Mouse (Mus musculus): Measurements from ENCODE around the gene Gm45021. TPM values are rescaled to one million over a fixed set of nuclear protein-coding genes. Genes with fewer than 3 reads are reported as not detected.
A peak's percentile ranks its signal among the peaks of the same experiment; 100 is the strongest.
"Not testable (repeated sequence)": the region's sequence is repeated elsewhere in the genome, so short reads cannot be mapped to it uniquely, and the experiment has no call there.

Gm45021 gene
- polyA plus RNA-seq, 1 experiment, result 1.1 TPM

GRCm38 (mm10) chr6:48602080-48602741 is 12.8 kb downstream of the Gm45021 start:
- H3K4me3 ChIP-seq (ENCODE audit: insufficient read depth, low read length), result peak overlapping the region; percentile 66
- peak overlapping the region; percentile 82 for H3K27ac ChIP-seq (ENCODE audit: insufficient read depth, low read length)
- TF ChIP-seq POLR2A (IDR thresholded peaks at IDR 0.05; ENCODE audit: extremely low read depth, insufficient read depth, low read length) (peak; percentile 49; the same call in 1 of the 2 replicates), CTCF (IDR thresholded peaks at IDR 0.05; ENCODE audit: extremely low read depth, insufficient read depth, low read length) (no peak)
- H3K4me1 ChIP-seq (ENCODE audit: control insufficient read depth, insufficient read depth, low read length), result peaks cover 3% of the 10 kb centered on the region; the same call in 1 of the 2 replicates

- no peak for TF ChIP-seq CTCF (IDR thresholded peaks at IDR 0.05; ENCODE audit: extremely low read depth, insufficient read depth, low read length)
- no peak for TF ChIP-seq POLR2A (IDR thresholded peaks at IDR 0.05; ENCODE audit: extremely low read depth, insufficient read depth, low read length)
- no peak overlapping the region for H3K4me3 ChIP-seq (ENCODE audit: insufficient read depth, low read length)
- no peak overlapping the region for H3K27ac ChIP-seq (ENCODE audit: insufficient read depth, low read length)
- no peaks in the 10 kb centered on the region for H3K4me1 ChIP-seq (ENCODE audit: control insufficient read depth, insufficient read depth, low read length)
These were observed 18.7 kb downstream of the Gm45021 start for GRCm38 (mm10) chr6:48608124-48608523.

GRCm38 (mm10) chr6:48609512-48609911 is 20.1 kb downstream of the Gm45021 start:
- H3K27ac ChIP-seq (ENCODE audit: insufficient read depth, low read length), result no peak overlapping the region

GRCm38 (mm10) chr6:48610657-48611056 is 21.2 kb downstream of the Gm45021 start:
- no peak overlapping the region for H3K4me3 ChIP-seq (ENCODE audit: insufficient read depth, low read length)
- TF ChIP-seq CTCF (IDR thresholded peaks at IDR 0.05; ENCODE audit: extremely low read depth, insufficient read depth, low read length), result no peak
- no peak for TF ChIP-seq POLR2A (IDR thresholded peaks at IDR 0.05; ENCODE audit: extremely low read depth, insufficient read depth, low read length)
- H3K27ac ChIP-seq (ENCODE audit: insufficient read depth, low read length), result no peak overlapping the region
- no peaks in the 10 kb centered on the region for H3K4me1 ChIP-seq (ENCODE audit: control insufficient read depth, insufficient read depth, low read length)

More at GRCm38 (mm10) chr6:48609512-48609911, 20.1 kb downstream of the Gm45021 start:
- Histone ChIP-seq H3K4me1 (ENCODE audit: control insufficient read depth, insufficient read depth, low read length) (no peaks in the 10 kb centered on the region), H3K4me3 (ENCODE audit: insufficient read depth, low read length) (no peak overlapping the region)
- no peak for TF ChIP-seq CTCF (IDR thresholded peaks at IDR 0.05; ENCODE audit: extremely low read depth, insufficient read depth, low read length)
- TF ChIP-seq POLR2A (IDR thresholded peaks at IDR 0.05; ENCODE audit: extremely low read depth, insufficient read depth, low read length), result no peak

- H3K4me3 ChIP-seq (ENCODE audit: insufficient read depth, low read length), result no peak overlapping the region
- H3K4me1 ChIP-seq (ENCODE audit: control insufficient read depth, insufficient read depth, low read length), result no peaks in the 10 kb centered on the region
- no peak overlapping the region for H3K27ac ChIP-seq (ENCODE audit: insufficient read depth, low read length)
- TF ChIP-seq POLR2A (IDR thresholded peaks at IDR 0.05; ENCODE audit: extremely low read depth, insufficient read depth, low read length) (no peak), CTCF (IDR thresholded peaks at IDR 0.05; ENCODE audit: extremely low read depth, insufficient read depth, low read length) (no peak)
These were observed 24.1 kb downstream of the Gm45021 start for GRCm38 (mm10) chr6:48613464-48613863.

GRCm38 (mm10) chr6:48614756-48615155 is 25.3 kb downstream of the Gm45021 start:
- no peak for TF ChIP-seq CTCF (IDR thresholded peaks at IDR 0.05; ENCODE audit: extremely low read depth, insufficient read depth, low read length)
- no peak for TF ChIP-seq POLR2A (IDR thresholded peaks at IDR 0.05; ENCODE audit: extremely low read depth, insufficient read depth, low read length)
- H3K4me3 ChIP-seq (ENCODE audit: insufficient read depth, low read length), result no peak overlapping the region
- H3K4me1 ChIP-seq (ENCODE audit: control insufficient read depth, insufficient read depth, low read length), result no peaks in the 10 kb centered on the region
- no peak overlapping the region for H3K27ac ChIP-seq (ENCODE audit: insufficient read depth, low read length)

GRCm38 (mm10) chr6:48620031-48620430 is 30.6 kb downstream of the Gm45021 start:
- TF ChIP-seq POLR2A (IDR thresholded peaks at IDR 0.05; ENCODE audit: extremely low read depth, insufficient read depth, low read length), result no peak
- TF ChIP-seq CTCF (IDR thresholded peaks at IDR 0.05; ENCODE audit: extremely low read depth, insufficient read depth, low read length), result no peak
- H3K4me1 ChIP-seq (ENCODE audit: control insufficient read depth, insufficient read depth, low read length), result no peaks in the 10 kb centered on the region
- no peak overlapping the region for H3K4me3 ChIP-seq (ENCODE audit: insufficient read depth, low read length)
- no peak overlapping the region for H3K27ac ChIP-seq (ENCODE audit: insufficient read depth, low read length)

GRCm38 (mm10) chr6:48622186-48622843 is 32.9 kb downstream of the Gm45021 start:
- H3K4me1 ChIP-seq (ENCODE audit: control insufficient read depth, insufficient read depth, low read length), result not testable (repeated sequence)

GRCm38 (mm10) chr6:48623460-48623859 is 34.0 kb downstream of the Gm45021 start:
- H3K4me3 ChIP-seq (ENCODE audit: insufficient read depth, low read length), result no peak overlapping the region
- peaks cover 6% of the 10 kb centered on the region; the same call in 1 of the 2 replicates for H3K4me1 ChIP-seq (ENCODE audit: control insufficient read depth, insufficient read depth, low read length)
- no peak for TF ChIP-seq CTCF (IDR thresholded peaks at IDR 0.05; ENCODE audit: extremely low read depth, insufficient read depth, low read length)
- TF ChIP-seq POLR2A (IDR thresholded peaks at IDR 0.05; ENCODE audit: extremely low read depth, insufficient read depth, low read length), result no peak
- no peak overlapping the region for H3K27ac ChIP-seq (ENCODE audit: insufficient read depth, low read length)

More at GRCm38 (mm10) chr6:48622186-48622843, 32.9 kb downstream of the Gm45021 start:
- not testable (repeated sequence) for H3K4me3 ChIP-seq (ENCODE audit: insufficient read depth, low read length); H3K27ac ChIP-seq (ENCODE audit: insufficient read depth, low read length)

GRCm38 (mm10) chr6:48626464-48626863 is 37.1 kb downstream of the Gm45021 start, which contains the start of gene AI854703:
AI854703 (plus strand) TSS chr6:48626764.
- Histone ChIP-seq H3K4me3 (ENCODE audit: insufficient read depth, low read length) (peak within 1 kb of the TSS; percentile 52), H3K4me1 (ENCODE audit: control insufficient read depth, insufficient read depth, low read length) (peaks cover 9% of the 10 kb centered on the region; the same call in 1 of the 2 replicates), H3K27ac (ENCODE audit: insufficient read depth, low read length) (peak within 1 kb of the TSS; percentile 45)
- TF ChIP-seq CTCF (IDR thresholded peaks at IDR 0.05; ENCODE audit: extremely low read depth, insufficient read depth, low read length), result no peak
- no peak for TF ChIP-seq POLR2A (IDR thresholded peaks at IDR 0.05; ENCODE audit: extremely low read depth, insufficient read depth, low read length)
